Mouse (Mus musculus) monocyte, adult 5-6 weeks (primary cell): ENCODE measurements around the gene Lypla2. TPM values are rescaled to one million over a fixed set of nuclear protein-coding genes. Genes with fewer than 3 reads are reported as not detected.
"Not testable (repeated sequence)": the region's sequence is repeated elsewhere in the genome, so short reads cannot be mapped to it uniquely, and the experiment has no call there.

Experiments
- ATAC-seq: fragments of 153-309, 156-312 bp; replicated peaks from 2 replicates; pipeline ENCODE4 v1.8.0; 2017; ENCODE audit warnings: mild to moderate bottlenecking; ENCODE audit not compliant: low TSS enrichment, insufficient number of reproducible peaks, severe bottlenecking, poor library complexity, low FRiP score
- total RNA-seq: library from RNA; stranded (forward); fragments of 200-1000, 200-491, 200-594 nt; gene quantifications from 3 replicates; pipeline ENCODE4 v1.2.3, GENCODE M21; 2017

The Lypla2 gene
- total RNA-seq, 1 experiment from 2014 or later, result 36.0 TPM

GRCm38 (mm10) chr4:135980223-135980622 is 7.8 kb upstream of the Lypla2 start:
- not testable (repeated sequence) for ATAC-seq

- no peak for ATAC-seq
These were observed 3.7 kb upstream of the Lypla2 start for GRCm38 (mm10) chr4:135976146-135976545.

- ATAC-seq, result no peak
These were observed 735 bp upstream of the Lypla2 start for GRCm38 (mm10) chr4:135972911-135973811.

- ATAC-seq, result 0 out of 2 replicates have a peak, but pooled peaks have one; percentile 5
These were observed 446 bp downstream of the Lypla2 start for GRCm38 (mm10) chr4:135971805-135972555.

GRCm38 (mm10) chr4:135970585-135970984 is 1.8 kb downstream of the Lypla2 start:
- no peak for ATAC-seq

- no peak for ATAC-seq
These were observed 3.2 kb downstream of the Lypla2 start for GRCm38 (mm10) chr4:135969070-135969750.

- ATAC-seq, result no peak
These were observed 4.1 kb downstream of the Lypla2 start for GRCm38 (mm10) chr4:135968271-135968869.

- no peak for ATAC-seq
These were observed 5.2 kb downstream of the Lypla2 start for GRCm38 (mm10) chr4:135967086-135967760.

GRCm38 (mm10) chr4:135966283-135966682 is 6.1 kb downstream of the Lypla2 start:
- no peak for ATAC-seq

GRCm38 (mm10) chr4:135965113-135965512 is 7.3 kb downstream of the Lypla2 start:
- ATAC-seq, result no peak

- ATAC-seq, result no peak
These were observed 8.0 kb downstream of the Lypla2 start for GRCm38 (mm10) chr4:135964426-135964825.

- peak; percentile 77 for ATAC-seq
These were observed 8.8 kb downstream of the Lypla2 start, which contains the start of gene Gale for GRCm38 (mm10) chr4:135963457-135964193. Gene Gale (plus strand): TSS chr4:135963727.

GRCm38 (mm10) chr4:135962946-135963345 is 9.5 kb downstream of the Lypla2 start:
- no peak for ATAC-seq

- ATAC-seq, result no peak
These were observed 10.2 kb downstream of the Lypla2 start for GRCm38 (mm10) chr4:135962198-135962597.

GRCm38 (mm10) chr4:135961709-135962108 is 10.7 kb downstream of the Lypla2 start:
- no peak for ATAC-seq

GRCm38 (mm10) chr4:135960717-135961116 is 11.7 kb downstream of the Lypla2 start:
- peak; percentile 45 for ATAC-seq

- no peak for ATAC-seq
These were observed 14.1 kb downstream of the Lypla2 start for GRCm38 (mm10) chr4:135958354-135958753.

- ATAC-seq, result no peak
These were observed 16.5 kb downstream of the Lypla2 start for GRCm38 (mm10) chr4:135955886-135956285.
